Mouse (Mus musculus) CD4-positive, CD25-positive, alpha-beta regulatory T cell, adult 2 months (primary cell): ENCODE results near the gene Plxna4.

Source experiments
- DNase-seq: peaks from one replicate; pipeline ENCODE4 v3.0.0-alpha.2; 2012; ENCODE audit warnings: low read depth, low spot score

Gene Plxna4

GRCm38 (mm10) chr6:32179346-32180011, 408.5 kb downstream of the Plxna4 start:
- DNase-seq = no peak

DNA sequence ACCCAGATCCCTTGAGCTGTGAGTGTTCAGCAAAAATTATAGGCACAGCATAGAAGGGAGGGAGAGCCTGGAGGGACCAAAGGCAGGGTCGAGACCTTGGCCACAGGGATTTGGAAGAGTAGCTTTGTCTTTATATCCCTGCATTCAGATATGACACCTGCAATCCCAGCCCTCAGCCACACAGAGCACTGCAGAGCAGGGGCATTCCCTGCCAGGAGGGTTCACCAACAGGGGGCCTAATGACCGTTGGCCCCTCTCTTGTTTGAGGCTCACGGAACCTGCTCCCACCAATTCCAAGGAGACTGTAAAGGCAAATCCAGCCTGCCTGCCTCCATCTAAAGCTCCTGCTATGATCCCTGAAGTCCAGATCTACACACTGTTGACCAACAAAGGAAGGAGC, 410.1 kb downstream of the Plxna4 start:
- DNase-seq = no peak

DNA sequence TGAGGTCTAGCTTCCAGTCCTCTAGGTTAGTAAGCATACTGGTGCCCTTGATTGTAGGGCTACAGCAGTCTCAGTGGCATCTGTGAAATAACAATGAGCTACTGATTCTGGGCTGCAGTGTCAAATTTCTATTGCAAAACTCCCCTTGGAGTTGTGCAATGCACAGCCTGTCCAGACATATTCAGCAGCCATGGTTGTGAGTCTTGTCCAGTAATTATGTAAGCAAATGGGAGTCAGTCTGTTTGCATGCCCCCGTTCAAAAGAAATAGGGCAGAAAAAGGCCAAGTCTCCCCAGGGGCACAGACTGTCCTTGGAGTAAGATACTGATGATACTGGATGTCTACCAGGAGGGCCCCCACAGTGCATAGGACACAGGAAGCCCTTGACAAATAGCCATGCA, 420.3 kb downstream of the Plxna4 start:
- DNase-seq = no peak

DNA sequence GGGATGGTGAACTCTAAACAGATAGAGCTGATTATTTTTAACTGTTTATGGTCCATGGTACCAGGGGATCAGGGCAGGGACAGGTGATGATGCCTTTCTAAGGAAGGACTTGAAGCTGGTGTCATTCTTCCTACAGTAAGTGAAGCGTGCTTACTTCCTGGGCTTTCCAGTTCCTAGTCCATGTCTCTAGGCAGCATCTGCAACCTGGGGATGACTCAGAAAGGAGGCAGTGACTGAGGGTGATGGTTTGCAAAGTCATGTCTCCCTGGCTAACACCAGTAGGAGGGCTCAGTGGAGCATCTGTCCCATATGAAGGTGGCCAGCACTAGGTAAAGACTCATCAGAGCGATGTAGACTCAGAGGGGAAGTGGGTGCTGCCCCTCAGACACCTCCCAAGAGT, 427.6 kb downstream of the Plxna4 start:
- no peak for DNase-seq

DNA sequence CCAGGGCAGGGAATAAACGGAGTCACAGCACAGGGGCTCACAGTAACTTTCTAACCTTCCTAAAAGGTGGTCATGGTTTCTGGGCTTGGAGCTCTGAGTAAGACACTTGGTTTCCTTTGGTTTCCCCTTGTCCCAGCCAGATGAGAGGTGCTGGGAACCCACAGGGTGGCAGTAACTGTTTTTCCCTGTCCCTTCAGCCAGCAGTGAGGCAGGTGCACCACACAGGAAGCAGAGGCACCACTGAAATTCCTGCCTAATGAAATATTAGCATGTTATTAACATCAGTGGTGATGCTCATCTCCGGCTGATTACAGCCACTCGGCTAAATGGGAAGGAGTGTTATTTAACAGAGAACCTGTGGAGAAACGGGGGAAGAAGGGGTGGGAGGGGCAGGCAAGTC, 428.1 kb downstream of the Plxna4 start:
- no peak for DNase-seq

- no peak for DNase-seq
Measured at GRCm38 (mm10) chr6:32158347-32158746, 429.6 kb downstream of the Plxna4 start.

DNA sequence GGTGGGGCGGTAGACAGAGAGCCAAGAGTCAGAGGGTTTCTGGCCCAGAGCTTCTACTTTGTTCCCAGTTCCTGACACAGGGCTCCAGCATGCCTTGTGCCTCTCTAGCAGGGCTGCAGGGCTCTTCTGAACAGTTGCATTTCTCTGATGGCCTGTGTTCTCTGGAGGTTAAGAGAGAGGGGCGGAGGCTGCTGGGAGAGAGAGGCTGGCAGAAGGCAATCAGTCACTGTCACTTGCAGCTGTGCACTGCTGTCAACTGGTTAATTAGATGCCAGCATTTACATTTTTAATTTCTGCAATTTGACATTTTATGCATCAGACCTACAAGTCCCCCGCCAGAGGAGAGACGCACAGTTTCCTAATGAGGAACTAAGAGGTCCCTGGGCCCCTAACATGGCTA, 434.8 kb downstream of the Plxna4 start:
- no peak for DNase-seq

GRCm38 (mm10) chr6:32150836-32151235, 437.2 kb downstream of the Plxna4 start:
- DNase-seq = no peak

DNA sequence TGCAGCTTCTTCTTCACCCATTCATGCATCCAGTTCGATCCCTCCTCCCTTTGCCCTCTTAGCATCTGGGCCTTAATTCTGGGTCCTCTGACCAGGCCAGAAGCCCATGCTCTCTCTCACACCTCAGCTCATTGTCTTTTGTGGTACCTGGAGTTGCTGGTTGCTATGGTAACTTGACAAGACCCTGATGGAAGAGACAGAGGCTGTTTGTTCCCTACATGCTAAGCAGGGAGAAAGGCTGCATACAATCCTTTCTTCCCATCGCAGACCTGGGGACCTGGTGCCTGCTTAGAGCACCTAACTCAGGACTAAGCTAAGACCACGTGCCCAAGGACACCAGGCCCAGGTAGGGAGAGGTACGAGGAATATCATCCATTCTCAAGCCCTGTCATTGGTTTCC, 443.2 kb downstream of the Plxna4 start:
- DNase-seq = no peak

DNA sequence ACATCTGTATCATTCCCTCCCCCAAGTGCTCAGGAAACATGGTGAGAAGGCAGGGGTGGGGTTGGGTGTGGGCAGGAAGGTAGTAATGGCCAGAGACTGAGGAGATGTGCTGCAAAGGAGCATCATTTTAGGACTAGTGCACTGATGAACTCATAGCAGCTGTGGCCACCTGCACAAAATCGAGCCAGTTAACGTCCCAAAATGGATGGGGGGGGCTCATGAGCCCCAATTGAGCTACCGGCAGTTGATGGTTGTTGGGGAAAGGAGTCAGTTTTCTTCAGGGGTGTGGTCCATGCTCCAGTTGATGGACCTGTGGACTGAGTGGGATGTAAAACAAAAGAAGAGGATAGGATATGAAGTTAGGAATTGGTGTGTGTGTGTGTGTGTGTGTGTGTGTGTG, 448.5 kb downstream of the Plxna4 start:
- DNase-seq = no peak

DNA sequence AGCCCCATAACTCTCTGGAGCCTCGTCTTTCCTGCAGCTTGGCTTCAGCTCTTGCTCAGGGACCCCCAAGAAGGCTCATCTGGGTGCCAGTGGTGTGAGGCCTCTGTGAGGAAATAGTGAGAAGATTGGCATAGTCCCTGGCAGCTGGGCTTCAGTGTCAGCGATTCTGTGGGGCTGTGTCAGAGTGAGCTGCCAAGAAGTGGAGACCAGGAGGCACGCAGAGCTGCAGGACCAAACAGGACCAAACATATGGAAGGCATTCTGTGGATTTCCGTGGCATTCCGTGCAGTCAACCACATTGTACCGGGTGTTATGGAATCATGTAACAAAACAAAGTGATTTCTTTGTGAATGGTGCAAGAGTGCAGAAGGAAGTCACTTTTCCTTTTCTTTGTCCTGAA, 461.1 kb downstream of the Plxna4 start:
- DNase-seq = no peak

- DNase-seq = no peak
Measured at GRCm38 (mm10) chr6:32122584-32123265, 465.3 kb downstream of the Plxna4 start.

GRCm38 (mm10) chr6:32120931-32121330, 467.1 kb downstream of the Plxna4 start:
- DNase-seq = no peak

GRCm38 (mm10) chr6:32109207-32109606, 478.8 kb downstream of the Plxna4 start:
- DNase-seq = no peak

- DNase-seq = no peak
Measured at GRCm38 (mm10) chr6:32105547-32106275, 482.3 kb downstream of the Plxna4 start.
